Mouse (Mus musculus) frontal cortex, adult 2 months (tissue): ENCODE data around the gene Tom1. TPM values are rescaled to one million over a fixed set of nuclear protein-coding genes. Genes with fewer than 3 reads are reported as not detected.
A peak's percentile ranks its signal among the peaks of the same experiment; 100 is the strongest.

Source experiments
- DNase-seq, 2 experiments: peaks; one replicate each; pipeline ENCODE4 v3.0.0; 2022; ENCODE audit warnings: low spot score in 1 of 2; ENCODE audit errors: extremely low spot score in 1 of 2
- polyA plus RNA-seq: library from polyadenylated mRNA; depleted of rRNA; stranded (reverse); fragments of >200 nt; gene quantifications from 2 replicates; pipeline ENCODE4 v1.2.3, GENCODE M21; 2012; rRNA removed

Gene Tom1
- polyA plus RNA-seq: 49.6 and 52.8 TPM in 2 replicates

DNA sequence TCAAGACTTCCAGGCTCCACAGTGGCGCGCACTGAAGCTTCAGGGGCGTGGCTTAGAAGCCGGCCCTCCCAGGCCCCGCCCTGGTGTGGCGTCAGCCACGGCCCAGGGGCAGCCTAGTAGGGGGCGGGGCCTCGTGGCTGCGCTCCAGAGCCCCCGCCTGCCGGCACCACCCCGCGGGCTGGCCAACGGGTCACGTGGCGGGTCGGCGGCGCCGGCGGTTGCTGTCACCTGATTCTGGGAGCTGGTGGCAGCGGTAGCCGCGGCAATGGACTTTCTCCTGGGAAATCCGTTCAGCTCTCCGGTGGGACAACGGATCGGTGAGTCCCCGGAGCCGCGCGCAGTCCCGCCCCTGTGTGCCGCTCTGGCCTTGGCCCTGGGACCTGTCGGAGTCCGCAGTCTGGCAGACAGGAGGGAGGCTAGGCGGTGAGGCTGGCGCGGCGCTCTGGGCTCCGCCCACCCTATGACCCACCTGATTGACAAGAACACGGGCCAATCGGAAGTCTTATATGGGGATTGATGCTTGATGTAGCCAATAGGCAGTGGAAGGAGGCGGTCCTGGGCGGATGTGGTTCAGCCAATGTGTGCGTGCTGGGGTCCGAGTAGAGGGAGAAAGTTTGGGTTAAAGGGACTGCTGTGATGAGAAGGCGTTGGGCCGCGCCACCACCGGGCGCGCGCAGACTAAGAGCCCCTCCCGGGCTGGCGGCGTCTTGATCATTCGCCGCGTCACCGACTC is at the start of gene Tom1:
Gene Tom1, plus strand, starts transcription at position 195 of the 733 bp plus-strand sequence.
- peak; percentile 95 to 100 for DNase-seq

GRCm38 (mm10) chr8:74987436-74987835 is 46.1 kb upstream of the Tom1 start:
- no peak for DNase-seq

DNA sequence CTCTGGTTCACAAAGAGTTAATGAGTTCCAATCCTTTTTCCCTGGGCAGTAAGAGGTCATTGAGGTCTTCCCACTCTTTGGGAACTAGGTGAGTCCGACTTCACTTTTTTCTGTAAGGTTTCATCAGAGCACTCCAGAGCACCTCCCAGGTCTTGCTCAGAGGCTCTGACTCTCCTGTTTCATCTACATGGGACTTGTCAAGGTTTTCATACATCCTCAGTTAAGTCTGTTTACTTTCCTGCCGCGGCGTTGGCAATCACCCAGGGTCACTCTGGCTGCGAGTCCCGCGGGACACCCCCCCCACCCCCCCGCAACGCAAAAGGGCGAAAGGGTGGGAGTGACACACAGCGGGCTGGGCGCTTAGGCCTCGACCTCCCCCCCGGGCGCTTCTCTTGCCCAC is 43.5 kb upstream of the Tom1 start:
- DNase-seq: no peak

DNA sequence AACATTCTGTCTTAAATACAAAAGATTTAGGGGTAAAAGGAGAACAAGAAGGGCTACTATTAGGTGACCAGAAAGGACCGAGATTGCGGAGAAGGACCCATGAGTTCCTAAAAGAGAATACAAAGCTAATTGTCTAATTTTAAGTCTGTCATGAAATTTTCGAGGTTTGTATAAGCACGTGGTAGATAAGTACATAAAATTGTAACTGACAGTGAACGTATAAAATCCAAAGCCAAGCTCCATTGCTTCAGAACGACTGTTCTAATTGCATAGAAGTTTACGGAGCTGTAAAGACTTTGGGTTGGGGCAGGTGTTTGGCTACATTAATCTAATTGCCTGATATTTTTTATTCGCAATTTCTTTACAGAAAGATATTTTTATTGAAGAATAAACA is 40.4 kb upstream of the Tom1 start, which contains the start of gene Hmgxb4:
Gene Hmgxb4, plus strand, starts transcription at position 276 of the 394 bp plus-strand sequence.
- DNase-seq: no peak

DNA sequence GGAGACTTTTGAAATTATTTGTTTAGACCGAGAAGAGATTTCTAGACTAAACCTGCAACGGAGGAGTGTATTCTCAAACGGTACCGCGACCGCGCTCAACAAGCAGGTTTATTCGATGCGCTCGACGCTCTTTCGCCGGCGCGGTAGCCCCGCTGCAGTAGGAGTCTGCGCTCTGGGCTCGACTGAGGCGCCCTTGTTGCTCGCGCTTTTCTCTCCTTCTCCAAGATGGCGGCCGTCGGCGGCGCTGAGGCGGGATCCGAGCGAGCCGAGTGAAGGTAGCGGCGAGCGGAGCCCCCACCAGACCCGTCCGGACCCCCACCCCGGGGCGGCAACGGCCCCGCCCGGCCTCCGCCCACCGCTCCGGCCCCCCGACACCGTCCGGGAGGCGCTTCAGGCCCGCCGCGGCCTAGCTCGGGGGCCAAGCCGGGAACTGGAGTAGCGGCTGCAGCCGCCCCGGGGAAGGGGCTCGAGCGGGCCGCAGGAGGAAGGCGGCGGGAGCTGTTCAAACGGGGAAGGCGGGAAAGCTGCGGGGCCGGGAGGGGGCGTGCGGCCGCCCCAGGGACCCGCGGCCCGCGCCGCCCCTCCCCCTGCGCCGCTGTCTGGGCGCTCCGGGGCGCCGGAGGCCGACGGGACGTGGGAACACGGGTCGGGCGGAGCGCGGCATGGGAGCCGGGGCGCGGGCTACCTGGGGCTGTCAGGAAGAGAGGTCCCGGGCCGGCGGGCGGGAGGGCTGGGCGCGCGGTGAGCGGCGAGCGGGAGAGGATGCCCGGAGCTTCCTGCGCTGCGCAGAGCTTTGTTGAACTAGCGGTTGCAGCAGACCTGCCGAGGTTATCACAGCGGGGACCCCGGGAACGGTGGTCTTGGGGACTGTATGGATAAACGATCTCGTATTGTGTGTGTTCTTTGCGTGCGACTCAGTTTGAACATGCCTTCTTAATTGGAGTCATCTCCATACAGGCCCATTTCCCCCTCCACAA is 39.7 kb upstream of the Tom1 start:
- peak; percentile 61 to 87 for DNase-seq

- DNase-seq: no peak
Measured at GRCm38 (mm10) chr8:74994540-74994939, 39.0 kb upstream of the Tom1 start.

DNA sequence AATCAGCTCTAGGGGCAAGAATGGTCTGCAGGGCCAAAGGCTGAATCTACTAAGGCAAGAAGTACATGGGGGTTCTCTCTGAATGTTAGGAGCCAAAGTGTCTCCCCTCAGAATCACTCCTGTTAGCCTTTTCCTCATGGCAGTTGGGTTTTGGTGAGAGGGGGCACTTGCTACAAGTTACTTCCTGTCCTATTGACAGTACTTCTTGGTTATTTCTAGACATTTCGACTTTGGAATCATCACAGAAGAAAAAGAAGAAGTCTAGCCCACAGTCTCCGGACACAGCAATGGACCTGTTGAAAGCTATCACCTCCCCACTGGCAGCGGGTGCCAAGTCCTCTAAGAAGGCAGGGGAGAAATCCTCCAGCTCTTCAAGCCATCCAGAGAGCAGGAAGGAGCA is 33.1 kb upstream of the Tom1 start:
- no peak for DNase-seq

DNA sequence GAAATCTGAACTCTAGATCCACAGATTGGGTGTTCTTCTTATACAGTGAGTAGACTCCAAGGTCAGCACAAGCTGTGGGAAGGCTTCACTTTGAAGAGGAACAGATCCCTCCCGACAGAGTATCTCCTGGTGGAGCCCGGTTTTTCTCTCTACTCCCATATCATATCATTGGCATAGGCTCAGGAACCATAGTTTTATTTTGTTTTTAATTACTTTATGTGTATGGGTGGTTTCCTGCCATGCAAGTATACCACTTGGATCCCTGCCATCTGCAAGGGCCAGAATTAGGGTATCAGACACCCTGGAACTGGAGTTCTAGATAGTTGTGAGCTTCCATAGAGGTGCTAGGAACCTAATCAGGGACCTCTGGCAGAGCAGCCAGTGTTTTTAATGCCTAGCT is 24.7 kb upstream of the Tom1 start:
- no peak for DNase-seq

DNA sequence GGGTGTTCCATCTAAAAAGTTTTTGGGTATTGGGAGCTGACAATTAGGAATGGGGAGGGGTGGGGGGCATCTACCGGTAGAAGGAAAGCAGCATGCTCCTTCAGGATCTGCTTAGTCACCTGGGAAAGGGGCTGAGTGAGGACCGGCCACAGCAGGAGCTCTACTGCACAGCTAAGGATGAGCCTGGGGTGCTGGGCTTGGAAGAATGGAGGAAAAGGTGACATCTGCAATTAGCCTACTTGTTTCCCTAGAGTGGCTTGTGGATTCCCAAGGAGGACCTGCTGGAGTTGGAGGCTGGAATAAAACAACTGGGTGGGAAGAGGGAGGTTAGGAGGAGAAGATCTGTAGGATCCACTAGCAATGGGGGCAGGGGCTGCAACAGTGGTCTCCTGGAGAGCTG is 19.9 kb upstream of the Tom1 start:
- no peak for DNase-seq

- DNase-seq: no peak
Measured at GRCm38 (mm10) chr8:75013964-75014363, 19.5 kb upstream of the Tom1 start.

DNA sequence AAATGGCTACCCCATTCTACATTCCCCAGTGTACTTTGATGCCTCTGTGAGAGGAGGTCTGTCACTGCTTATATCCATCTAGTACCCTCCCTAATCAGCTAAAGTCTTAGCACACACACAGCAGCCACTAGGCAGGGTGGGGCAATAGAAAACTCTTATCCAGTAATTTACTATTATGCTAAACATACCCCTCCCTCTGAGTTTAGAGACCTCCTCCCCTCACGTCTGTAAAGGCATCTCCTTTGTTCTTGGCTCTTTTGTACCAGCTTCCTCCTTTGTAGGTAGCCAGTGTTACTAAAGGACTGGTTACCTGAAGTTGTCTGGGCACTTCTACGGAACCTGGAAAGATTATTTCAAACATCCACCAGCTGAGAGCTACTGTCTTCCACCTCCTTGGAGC is 17.5 kb upstream of the Tom1 start:
- no peak for DNase-seq

- DNase-seq: no peak
Measured at GRCm38 (mm10) chr8:75016422-75016821, 17.1 kb upstream of the Tom1 start.

DNA sequence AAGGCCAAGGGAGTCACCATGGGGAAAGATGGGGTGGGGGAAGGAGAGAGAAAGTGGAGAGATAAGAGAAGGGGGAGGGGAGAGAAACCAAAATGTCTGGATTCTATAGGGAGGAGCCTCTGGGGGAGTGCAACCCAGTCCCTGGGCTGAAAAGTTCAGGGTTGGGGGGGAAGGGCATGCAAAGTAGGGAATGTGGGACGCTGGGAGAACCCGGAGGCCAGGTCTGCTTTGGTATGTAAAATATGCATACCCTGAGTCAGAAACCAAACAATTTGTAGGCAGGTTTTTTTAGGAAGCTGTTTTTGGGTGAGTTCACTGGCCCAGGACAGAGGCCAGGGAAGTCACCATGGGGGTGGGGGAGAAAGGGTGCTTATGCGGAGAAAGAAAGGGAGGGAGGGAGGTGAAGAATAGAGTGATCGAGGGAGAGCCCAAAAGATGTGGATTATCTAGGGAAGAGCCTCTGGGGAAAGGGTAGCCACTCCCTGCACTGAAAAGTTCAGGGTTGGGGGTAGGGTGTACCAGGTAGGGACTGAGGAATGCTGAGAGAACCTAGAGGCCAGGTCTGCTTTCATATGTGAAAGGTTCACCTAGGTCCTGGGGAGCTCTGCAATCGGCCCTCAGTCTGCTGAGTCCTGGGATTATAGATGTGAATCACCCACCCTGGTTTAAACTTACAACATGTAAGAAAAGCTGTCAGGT is 15.1 kb upstream of the Tom1 start:
- no peak for DNase-seq

DNA sequence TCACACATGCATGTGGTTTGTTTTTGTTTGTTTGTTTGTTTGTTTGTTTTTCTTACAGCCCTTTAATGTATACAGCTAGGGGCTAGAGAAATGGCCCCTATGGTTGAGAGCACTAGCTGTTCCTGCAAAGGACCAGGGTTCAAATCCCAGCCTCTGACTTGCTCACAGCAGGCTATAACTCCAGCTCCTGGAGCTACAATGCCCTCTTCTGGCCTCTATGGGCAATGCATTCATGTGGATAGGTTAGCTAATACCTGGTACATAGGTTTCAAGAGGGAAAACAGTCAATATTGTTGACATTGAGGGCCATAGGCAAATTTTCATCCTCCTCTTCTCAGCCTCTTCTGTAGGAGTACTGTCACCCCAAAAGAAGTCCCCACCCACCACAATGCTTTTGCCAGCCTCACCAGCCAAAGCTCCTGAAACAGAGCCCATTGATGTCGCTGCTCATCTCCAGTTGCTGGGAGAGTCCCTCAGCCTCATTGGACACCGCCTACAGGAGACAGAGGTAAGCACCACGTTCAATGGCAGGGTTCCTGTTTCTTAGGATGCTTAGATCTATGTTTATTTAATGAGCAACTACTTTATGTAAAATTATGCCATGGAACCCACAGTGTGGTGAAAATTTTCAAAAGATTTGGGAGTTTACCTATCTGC is 9.7 kb upstream of the Tom1 start:
- DNase-seq: no peak

GRCm38 (mm10) chr8:75025809-75026208 is 7.7 kb upstream of the Tom1 start:
- DNase-seq: no peak

DNA sequence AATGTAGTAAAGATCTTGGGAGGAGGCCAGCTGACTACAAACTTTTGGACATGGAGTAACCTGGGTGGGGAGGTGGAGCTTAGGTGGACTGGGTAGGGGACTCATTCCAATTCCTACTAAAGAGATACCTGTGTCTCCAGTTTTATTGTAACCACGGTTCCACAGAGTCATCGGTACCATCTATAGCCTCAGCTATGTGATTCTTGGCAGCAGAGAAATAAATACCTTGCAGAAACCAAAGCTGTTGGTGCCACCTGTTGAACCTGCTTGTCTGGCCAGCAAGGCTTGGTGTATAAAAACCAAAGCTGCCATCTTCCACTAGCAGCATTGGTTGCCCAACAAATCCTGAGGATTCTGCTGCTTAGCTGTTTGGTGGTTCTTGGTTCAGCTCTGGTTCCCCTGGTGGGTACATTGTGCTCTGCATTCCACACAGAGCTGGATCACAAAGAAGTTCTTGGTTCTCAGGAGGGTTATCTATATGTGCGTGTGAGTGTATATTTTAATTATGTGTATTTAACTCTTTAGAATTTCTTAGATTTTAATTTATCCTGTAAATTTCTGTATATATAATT is 3.0 kb upstream of the Tom1 start:
- DNase-seq: no peak

DNA sequence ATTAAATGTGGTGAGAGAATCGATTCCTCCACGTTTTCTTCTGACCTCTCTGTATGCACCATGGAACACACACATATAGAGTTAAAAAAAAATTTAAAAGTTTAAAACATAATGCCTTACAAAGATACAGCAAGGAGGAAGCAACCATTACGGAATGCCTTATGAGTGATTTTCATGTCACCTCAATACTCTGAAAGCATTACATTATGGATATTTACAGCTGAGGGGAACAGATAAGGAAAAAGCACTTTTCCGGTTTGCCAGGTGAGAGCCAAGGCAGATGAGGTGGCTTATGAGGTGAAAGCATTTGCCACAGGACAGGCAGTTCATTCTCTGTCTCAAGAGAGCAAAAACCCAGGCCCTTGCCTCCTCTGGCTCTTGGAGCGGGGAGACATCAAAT is 544 bp upstream of the Tom1 start:
- no peak for DNase-seq

GRCm38 (mm10) chr8:75034285-75034684 is 780 bp downstream of the Tom1 start:
- no peak for DNase-seq

DNA sequence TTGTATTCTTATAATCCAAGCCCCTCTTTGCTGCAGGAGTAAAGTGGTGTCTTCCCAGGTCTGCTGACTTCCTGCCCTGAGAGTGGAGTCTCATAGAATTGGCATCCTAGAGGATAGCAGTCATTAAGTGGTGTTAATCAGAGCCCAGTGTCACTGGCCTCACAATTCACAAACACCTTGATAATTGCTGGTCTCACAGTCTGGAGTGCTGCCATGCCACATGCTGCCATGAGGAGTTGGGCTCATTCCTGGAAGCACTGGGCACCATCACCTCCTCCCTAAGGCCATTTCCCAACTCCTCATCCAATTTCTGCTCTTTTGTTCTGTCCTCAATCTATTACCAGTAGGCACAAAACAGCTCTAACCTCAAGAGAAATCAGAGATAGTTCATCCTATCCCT is 2.1 kb downstream of the Tom1 start:
- DNase-seq: no peak

DNA sequence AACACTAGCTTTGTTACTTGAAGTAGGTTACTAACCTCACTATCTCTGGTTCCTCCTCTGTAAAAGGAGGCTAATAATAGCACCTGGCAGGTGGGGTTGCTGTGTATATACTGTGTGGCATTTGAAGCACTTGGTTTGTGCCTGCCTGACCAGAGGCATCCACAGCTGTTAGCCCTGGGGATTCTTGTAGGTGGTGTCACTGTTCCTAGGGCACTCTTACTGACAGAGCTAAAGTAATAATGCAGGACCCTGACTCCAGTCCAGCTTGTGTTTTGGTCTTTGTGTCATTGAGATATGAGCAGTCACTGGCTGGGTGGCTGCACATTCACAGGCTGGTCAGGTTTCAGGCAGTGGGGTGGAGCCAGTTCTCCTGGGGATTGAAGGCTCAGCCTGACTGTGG is 5.0 kb downstream of the Tom1 start:
- no peak for DNase-seq
